Comparison of ENCODE assay signal across 9 mouse cellular contexts in the genomic region with DNA sequence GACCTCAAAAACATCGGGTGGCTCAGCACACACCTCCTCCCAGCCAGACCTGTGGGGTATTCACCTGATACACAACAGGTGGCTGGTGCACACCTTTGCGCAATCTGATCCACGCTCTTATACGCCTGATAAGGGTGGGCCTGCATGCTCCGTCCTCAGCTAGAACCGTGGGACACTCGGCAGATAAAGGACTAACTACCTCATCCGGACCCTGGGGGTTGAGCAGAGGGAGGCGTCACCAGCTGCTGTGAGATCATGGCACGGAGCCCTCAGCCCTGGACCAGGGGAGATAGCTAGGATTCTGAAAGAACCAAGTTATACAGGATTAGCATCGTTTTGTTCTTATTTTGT. TPM values are rescaled to one million over a fixed set of nuclear protein-coding genes. Genes with fewer than 3 reads are reported as not detected.
A peak's percentile ranks its signal among the peaks of the same experiment; 100 is the strongest.
DNase-seq lines count a peak whose midpoint lies in the region; ATAC-seq and TF ChIP-seq lines count a peak whose summit lies in the region.
"Had no signal": no experiment of that assay in that cellular context is flagged by ENCODE, and none has a peak within 500 bp of the region (broad histone marks: within the 10 kb centered on the region; RNA-seq: fewer than 3 reads in every experiment).

A gene (plus strand): TSS at position 73 of the 351 bp plus-strand sequence.

- WGBS in heart, embryonic 14.5 days, result 1% methylated on average over 11 of the region's 11 CpGs
- WGBS in kidney, postnatal 0 days, result 2% methylated on average over 11 of the region's 11 CpGs
- 2% methylated on average over 11 of the region's 11 CpGs for WGBS in neural tube, embryonic 15.5 days

- no peaks in the 10 kb centered on the region for H3K9me3 ChIP-seq in ES-Bruce4 (replicated peaks; ENCODE audit: control insufficient read depth, insufficient read depth, low read length, poor library complexity, severe bottlenecking)
- no peaks in the 10 kb centered on the region for H3K9me3 ChIP-seq in heart, embryonic 14.5 days (ENCODE audit: control insufficient read depth, low read length)
- no peaks in the 10 kb centered on the region for H3K9me3 ChIP-seq in kidney, postnatal 0 days (replicated peaks; ENCODE audit: low read length)
- no peaks in the 10 kb centered on the region for H3K9me3 ChIP-seq in neural tube, embryonic 15.5 days (replicated peaks)

- peak within 1 kb of the TSS; percentile 90 for H3K4me2 ChIP-seq in heart, embryonic 14.5 days (ENCODE audit: low read length)
- H3K4me2 ChIP-seq in kidney, postnatal 0 days (ENCODE audit: low read length), result peak within 1 kb of the TSS; percentile 81
- peak within 1 kb of the TSS; percentile 87 for H3K4me2 ChIP-seq in neural tube, embryonic 15.5 days

- H3K4me1 ChIP-seq in ES-Bruce4 (ENCODE audit: control insufficient read depth, insufficient read depth, low read length), result no peaks in the 10 kb centered on the region
- H3K4me1 ChIP-seq in embryonic fibroblast, embryonic 13.5 days (ENCODE audit: control insufficient read depth, insufficient read depth, low read length), result peaks cover 3% of the 10 kb centered on the region; the same call in 1 of the 2 replicates
- H3K4me1 ChIP-seq in heart, embryonic 14.5 days (ENCODE audit: control insufficient read depth in 2 of 2, insufficient read depth in 2 of 2, low read length in 2 of 2), result peaks cover 2 to 26% of the 10 kb centered on the region in 2 experiments
- peaks cover 14% of the 10 kb centered on the region; the same call in 1 of the 2 replicates for H3K4me1 ChIP-seq in kidney, postnatal 0 days (replicated peaks; ENCODE audit: insufficient read depth, low read length)
- peaks cover 56% of the 10 kb centered on the region for H3K4me1 ChIP-seq in neural tube, embryonic 15.5 days

- peak; percentile 81 for DNase-seq in adrenal gland, postnatal 14 days
- peak; percentile 68 for DNase-seq in kidney, postnatal 0 days (ENCODE audit: low spot score)
- peak; percentile 64 to 70 for DNase-seq in lung, adult 18-20 months
- peak; percentile 68 for DNase-seq in thymus, postnatal 14 days

- H3K27ac ChIP-seq in ES-Bruce4 (ENCODE audit: insufficient read depth, low read length), result peak within 1 kb of the TSS; percentile 28
- H3K27ac ChIP-seq in embryonic fibroblast, embryonic 13.5 days (ENCODE audit: insufficient read depth, low read length), result no peak within 1 kb of the TSS
- H3K27ac ChIP-seq in heart, embryonic 14.5 days (replicated peaks in 1 of 2; ENCODE audit: control insufficient read depth in 1 of 2, insufficient read depth in 1 of 2, low read depth in 2 of 2, low read length in 2 of 2), result peak within 1 kb of the TSS; percentile 91 to 96
- peak within 1 kb of the TSS; percentile 91 for H3K27ac ChIP-seq in kidney, postnatal 0 days
- peak within 1 kb of the TSS; percentile 94 for H3K27ac ChIP-seq in neural tube, embryonic 15.5 days (replicated peaks)

- ATAC-seq in heart, embryonic 14.5 days (ENCODE audit: insufficient number of reproducible peaks, insufficient read depth, low FRiP score, low read depth), result peak; percentile 20; the same call in 1 of the 2 replicates
- ATAC-seq in kidney, postnatal 0 days (replicated peaks; ENCODE audit: low FRiP score, low read depth), result peak; percentile 26
- peak; percentile 36 for ATAC-seq in neural tube, embryonic 15.5 days (ENCODE audit: low FRiP score)

- H3K27me3 ChIP-seq in ES-Bruce4 (ENCODE audit: control insufficient read depth, insufficient read depth, low read length, poor library complexity, severe bottlenecking), result no peaks in the 10 kb centered on the region
- H3K27me3 ChIP-seq in heart, embryonic 14.5 days (ENCODE audit: control insufficient read depth, insufficient read depth, low read length), result no peaks in the 10 kb centered on the region
- H3K27me3 ChIP-seq in kidney, postnatal 0 days (ENCODE audit: insufficient read depth, low read length), result no peaks in the 10 kb centered on the region
- H3K27me3 ChIP-seq in neural tube, embryonic 15.5 days (replicated peaks), result no peaks in the 10 kb centered on the region

- no peak for TF ChIP-seq CTCF in ES-Bruce4 (IDR thresholded peaks at IDR 0.05; ENCODE audit: low read depth, low read length)
- TF ChIP-seq CTCF in embryonic fibroblast, embryonic 13.5 days (IDR thresholded peaks at IDR 0.05; ENCODE audit: borderline replicate concordance, insufficient read depth, low read length), result no peak
- no peak for TF ChIP-seq CTCF in kidney, postnatal 0 days (IDR thresholded peaks at IDR 0.05; ENCODE audit: low read depth)

- no peak for TF ChIP-seq POLR2A in ES-Bruce4 (IDR thresholded peaks at IDR 0.05; ENCODE audit: insufficient read depth, low read length)
- TF ChIP-seq POLR2A in embryonic fibroblast, embryonic 13.5 days (IDR thresholded peaks at IDR 0.05; ENCODE audit: low read depth, low read length), result no peak

- H3K9ac ChIP-seq in ES-Bruce4 (ENCODE audit: low read depth, poor library complexity, severe bottlenecking), result peak within 1 kb of the TSS; percentile 66
- peak within 1 kb of the TSS; percentile 89 for H3K9ac ChIP-seq in heart, embryonic 14.5 days (ENCODE audit: low read length)
- H3K9ac ChIP-seq in kidney, postnatal 0 days (ENCODE audit: low read depth, low read length), result peak within 1 kb of the TSS; percentile 85
- H3K9ac ChIP-seq in neural tube, embryonic 15.5 days (replicated peaks), result peak within 1 kb of the TSS; percentile 81

- peak within 1 kb of the TSS; percentile 82 for H3K4me3 ChIP-seq in ES-Bruce4 (ENCODE audit: low read depth, low read length)
- peak within 1 kb of the TSS; percentile 72 for H3K4me3 ChIP-seq in embryonic fibroblast, embryonic 13.5 days (ENCODE audit: insufficient read depth, low read length)
- peak within 1 kb of the TSS; percentile 87 to 88 for H3K4me3 ChIP-seq in heart, embryonic 14.5 days (ENCODE audit: control insufficient read depth in 1 of 2, insufficient read depth in 1 of 2, low read depth in 1 of 2, low read length in 2 of 2)
- H3K4me3 ChIP-seq in kidney, postnatal 0 days (replicated peaks; ENCODE audit: low read depth, low read length), result peak within 1 kb of the TSS; percentile 84
- peak within 1 kb of the TSS; percentile 92 for H3K4me3 ChIP-seq in neural tube, embryonic 15.5 days (replicated peaks)

- peaks cover 5% of the 10 kb centered on the region for H3K36me3 ChIP-seq in ES-Bruce4 (ENCODE audit: control insufficient read depth, insufficient read depth, low read length, poor library complexity, severe bottlenecking)
- 0 out of 2 replicates have a peak, but pooled peaks cover 2% of the 10 kb centered on the region for H3K36me3 ChIP-seq in heart, embryonic 14.5 days (ENCODE audit: control insufficient read depth, insufficient read depth, low read length)
- H3K36me3 ChIP-seq in kidney, postnatal 0 days (ENCODE audit: insufficient read depth, low read length), result no peaks in the 10 kb centered on the region
- H3K36me3 ChIP-seq in neural tube, embryonic 15.5 days, result no peaks in the 10 kb centered on the region

- TF ChIP-seq EP300 in ES-Bruce4 (IDR thresholded peaks at IDR 0.05; ENCODE audit: insufficient read depth, low read depth, low read length), result no peak

RNA-seq across cellular contexts. Expression of the gene that starts here (rescaled TPM):
- polyA plus RNA-seq in ES-Bruce4 (2011; ENCODE audit: insufficient read depth, insufficient read length, low read depth, missing spikeins), result 2.2 and 2.3 TPM in 2 replicates
- total RNA-seq in adrenal gland, postnatal 14 days (2021), result not detected in 2 replicates
- not detected in 2 replicates for polyA plus RNA-seq in embryonic fibroblast, embryonic 13.5 days (2011; ENCODE audit: insufficient read length, low read depth, missing spikeins)
- not detected in 2 replicates for polyA plus RNA-seq in heart, embryonic 14.5 days (2014; fragmentation: Nextera tagmentation; extraction: Ambion mirVana)
- polyA plus RNA-seq in kidney, postnatal 0 days (2015; fragmentation: Nextera tagmentation; extraction: Ambion mirVana), result not detected in 2 replicates
- not detected in 2 replicates for polyA plus RNA-seq in neural tube, embryonic 15.5 days (2015; fragmentation: Nextera tagmentation; extraction: Ambion mirVana)
- polyA plus RNA-seq: gonadal fat pad, adult 2 months had no signal

Comparison
In these comparisons a context has a peak if more than half of its experiments do, and no peak if none do; other contexts are left out.
1. Peak in DNase-seq in adrenal gland, postnatal 14 days; RNA of the gene not detected or under 1 TPM.
2. Peak in ATAC-seq, H3K4me3 ChIP-seq, H3K27ac ChIP-seq, H3K9ac ChIP-seq and H3K4me2 ChIP-seq in heart, embryonic 14.5 days; RNA of the gene not detected or under 1 TPM.
3. Peak in DNase-seq, ATAC-seq, H3K4me3 ChIP-seq, H3K27ac ChIP-seq, H3K9ac ChIP-seq and H3K4me2 ChIP-seq in kidney, postnatal 0 days; RNA of the gene not detected or under 1 TPM.
4. Peak in ATAC-seq, H3K4me3 ChIP-seq, H3K27ac ChIP-seq, H3K9ac ChIP-seq and H3K4me2 ChIP-seq in neural tube, embryonic 15.5 days; RNA of the gene not detected or under 1 TPM.